Mouse (Mus musculus) liver, adult 2 months (tissue): ENCODE results near the gene Brms1l.

Experiments used
- CTCF ChIP-seq: fragments of 200-500 bp; IDR thresholded peaks from 2 replicates; pipeline ENCODE4 v1.5.1; 2011; ENCODE audit warnings: low read depth, low read length, control low read depth
- POLR2A ChIP-seq: fragments of 200-500 bp; IDR thresholded peaks from 2 replicates; pipeline ENCODE4 v1.6.1; 2011; ENCODE audit warnings: low read length, control low read depth; ENCODE audit not compliant: insufficient read depth; ENCODE audit errors: extremely low read depth

DNA sequence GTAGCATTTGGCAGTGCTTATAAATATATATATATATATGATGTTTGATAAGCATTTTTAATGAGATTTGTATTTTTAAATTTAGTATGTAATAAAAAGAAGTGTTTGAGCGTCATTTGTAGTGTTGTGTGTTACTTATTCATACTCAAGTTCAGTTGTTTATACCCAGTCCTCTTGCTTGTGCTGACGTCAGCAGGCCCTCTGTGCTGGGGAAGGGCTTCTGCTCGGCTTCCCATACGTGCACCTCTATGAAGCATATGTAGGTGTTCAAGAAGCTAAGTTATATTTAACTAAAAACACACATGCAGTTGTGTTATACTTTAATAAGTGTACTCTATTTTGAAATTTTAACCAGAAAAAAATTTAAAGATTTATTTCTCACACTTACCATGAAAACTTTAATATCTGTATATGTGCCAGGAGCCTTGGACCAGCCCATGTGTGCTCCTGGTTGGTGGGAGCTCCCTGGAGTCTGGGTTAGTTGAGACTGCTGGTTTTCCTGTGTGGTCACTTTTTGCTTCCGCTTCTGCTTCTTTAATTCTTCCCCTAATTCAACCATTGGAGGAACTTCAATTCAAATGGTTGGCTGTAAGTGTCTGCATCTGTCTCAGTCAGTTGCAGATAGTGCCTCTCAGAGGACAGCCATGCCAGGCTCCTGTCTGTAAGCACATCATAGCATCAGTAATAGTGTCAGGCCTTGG, 33.6 kb downstream of the Brms1l start:
- no peak for TF ChIP-seq CTCF
- TF ChIP-seq POLR2A: no peak
